Mouse (Mus musculus) intestine, embryonic 16.5 days (tissue): ENCODE data around the gene Pear1. TPM values are rescaled to one million over a fixed set of nuclear protein-coding genes. Genes with fewer than 3 reads are reported as not detected.

ENCODE experiments used
- ATAC-seq: fragments of 200-750 bp; cut with Nextera tagmentation; 2 replicates; pipeline ENCODE4 v1.8.0; 2017; ENCODE audit warnings: moderate TSS enrichment, moderate library complexity
- H3K27ac ChIP-seq: fragments of 300-500 bp; sonication (generic); 2 replicates; pipeline ENCODE4 v1.5.1; 2014; ENCODE audit warnings: mild to moderate bottlenecking, low read length
- H3K27me3 ChIP-seq: fragments of 300-500 bp; sonication (generic); replicated peaks from 2 replicates; pipeline ENCODE4 v1.6.1; 2014; ENCODE audit warnings: low read length, control low read depth, mixed read lengths; ENCODE audit not compliant: control insufficient read depth, insufficient read depth
- H3K36me3 ChIP-seq: fragments of 300-500 bp; sonication (generic); 2 replicates; pipeline ENCODE4 v1.6.1; 2014; ENCODE audit warnings: low read length, control low read depth; ENCODE audit not compliant: control insufficient read depth, insufficient read depth
- H3K4me1 ChIP-seq: fragments of 300-500 bp; sonication (generic); 2 replicates; pipeline ENCODE4 v1.6.1; 2014; ENCODE audit warnings: low read length, control low read depth, mixed read lengths; ENCODE audit not compliant: control insufficient read depth, insufficient read depth
- H3K4me2 ChIP-seq: fragments of 300-500 bp; sonication (generic); 2 replicates; pipeline ENCODE4 v1.6.1; 2014; ENCODE audit warnings: low read depth, low read length, control low read depth
- H3K4me3 ChIP-seq: fragments of 300-500 bp; sonication (generic); 2 replicates; pipeline ENCODE4 v1.5.1; 2014; ENCODE audit warnings: mild to moderate bottlenecking, low read length
- H3K9ac ChIP-seq: fragments of 300-500 bp; sonication (generic); 2 replicates; pipeline ENCODE4 v1.6.1; 2014; ENCODE audit warnings: low read depth, low read length
- H3K9me3 ChIP-seq: fragments of 300-500 bp; sonication (generic); 2 replicates; pipeline ENCODE4 v1.6.1; 2016; ENCODE audit warnings: low read length, control low read depth; ENCODE audit not compliant: control insufficient read depth
- WGBS: fragments of 180-500 bp; shearing (Covaris S2); extraction: QIAGEN DNeasy Blood & Tissue Kit; methylation state at CpG from one replicate; pipeline ENCODE4 v1.1.7; 2014; 5-methylcytosine and 5-hydroxymethylcytosine counted together
- polyA plus RNA-seq: library from polyadenylated mRNA; unstranded; fragments of >200 nt; fragmentation: Nextera tagmentation; extraction: Ambion mirVana; gene quantifications from 2 replicates; pipeline ENCODE4 v1.2.1, GENCODE M21; 2015

The Pear1 gene
- polyA plus RNA-seq, 1 experiment from 2014 or later = 22.2 TPM

DNA sequence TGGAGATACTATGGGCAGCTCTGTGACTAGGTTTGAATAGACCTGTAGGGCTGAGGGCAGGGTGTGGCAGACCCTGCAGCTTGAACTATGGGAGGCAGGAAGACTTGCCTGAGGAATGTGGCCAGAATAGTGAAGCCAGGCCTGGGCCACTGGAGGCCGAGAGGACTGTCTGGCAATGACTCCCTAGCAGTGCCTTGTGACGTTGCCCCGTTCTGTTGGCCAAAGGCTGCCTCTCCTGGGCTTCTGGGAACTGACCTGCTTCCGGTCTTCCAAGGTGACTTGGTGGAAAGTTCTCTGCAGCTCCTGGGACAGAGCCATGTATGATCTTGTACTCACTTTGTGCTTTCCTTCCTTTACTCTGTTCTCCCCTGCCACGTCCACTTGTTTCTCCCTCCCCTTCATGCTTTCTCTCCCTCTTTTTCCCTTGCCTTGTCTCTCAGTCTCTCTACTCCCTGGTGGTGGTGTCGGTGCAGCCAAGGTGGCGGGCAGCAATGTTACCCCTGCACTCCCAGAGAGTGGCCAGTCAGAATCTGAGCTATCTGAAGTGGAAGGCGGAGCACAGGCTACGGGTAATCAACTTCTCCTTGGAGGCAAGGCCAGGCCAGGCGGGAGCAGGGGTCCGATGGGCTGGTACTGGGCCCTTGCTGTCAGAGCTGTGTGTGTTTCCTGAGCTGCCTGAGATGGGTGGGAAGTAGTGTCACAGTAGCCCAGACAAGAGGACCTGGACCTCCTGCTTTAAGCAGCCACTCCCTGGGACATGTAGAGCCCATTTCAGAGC, 89.9 kb downstream of the Pear1 start:
- H3K27me3 ChIP-seq = no peaks in the 10 kb centered on the region
- WGBS = 80% methylated on average over 11 of the region's 11 CpGs
- no peak overlapping the region for H3K9ac ChIP-seq
- H3K4me2 ChIP-seq = no peak overlapping the region
- no peaks in the 10 kb centered on the region for H3K9me3 ChIP-seq
- peaks cover 15% of the 10 kb centered on the region for H3K36me3 ChIP-seq
- H3K4me3 ChIP-seq = no peak overlapping the region
- ATAC-seq = no peak
- no peaks in the 10 kb centered on the region for H3K4me1 ChIP-seq
- no peak overlapping the region for H3K27ac ChIP-seq

DNA sequence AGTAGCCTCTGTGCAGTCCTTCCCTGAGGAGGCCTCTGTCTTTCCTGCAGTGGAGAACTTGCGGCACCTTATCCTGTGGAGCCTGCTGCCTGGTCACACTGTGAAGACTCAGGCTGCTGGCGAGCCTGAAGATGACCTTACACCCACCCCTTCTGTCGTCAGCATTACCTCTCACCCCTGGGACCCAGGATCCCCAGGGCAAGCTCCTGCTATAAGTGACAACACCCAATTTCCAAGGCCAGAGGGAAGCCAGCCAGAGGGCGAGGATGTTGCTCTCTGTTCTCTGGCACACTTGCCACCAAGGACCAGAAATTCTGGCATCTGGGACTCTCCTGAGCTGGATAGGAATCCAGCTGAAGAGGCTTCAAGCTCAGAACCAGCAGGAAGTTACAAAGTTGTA, 91.0 kb downstream of the Pear1 start:
- WGBS = 79% methylated on average over 4 of the region's 4 CpGs
- Histone ChIP-seq H3K4me1 (no peaks in the 10 kb centered on the region), H3K9ac (no peak overlapping the region), H3K36me3 (peaks cover 15% of the 10 kb centered on the region), H3K4me2 (no peak overlapping the region), H3K4me3 (no peak overlapping the region), H3K27me3 (no peaks in the 10 kb centered on the region), H3K9me3 (no peaks in the 10 kb centered on the region), H3K27ac (no peak overlapping the region)
- no peak for ATAC-seq

DNA sequence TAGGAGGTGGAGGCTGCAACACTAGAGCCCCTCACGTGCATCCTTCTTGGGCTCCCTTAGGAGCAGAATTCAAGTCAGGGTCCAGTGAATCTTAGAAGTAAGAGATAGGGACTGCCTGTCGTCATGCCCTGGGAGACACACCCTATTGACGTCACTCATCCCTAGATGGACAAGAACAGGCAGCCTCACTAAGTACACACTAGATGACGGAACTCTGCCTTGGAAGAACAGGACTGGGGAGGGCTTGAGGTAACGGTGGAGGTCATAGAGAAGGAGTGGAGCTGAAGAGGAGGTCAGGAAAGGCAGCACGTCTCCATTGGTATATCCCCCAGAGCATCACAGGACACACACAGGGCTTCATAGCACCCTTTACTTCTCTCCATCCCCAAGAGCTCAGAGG, 95.4 kb downstream of the Pear1 start:
- H3K4me2 ChIP-seq = no peak overlapping the region
- no peak overlapping the region for H3K9ac ChIP-seq
- no peak overlapping the region for H3K4me3 ChIP-seq
- 90% methylated on average over 6 of the region's 6 CpGs for WGBS
- no peak overlapping the region for H3K27ac ChIP-seq
- no peaks in the 10 kb centered on the region for H3K4me1 ChIP-seq
- ATAC-seq = no peak
- no peaks in the 10 kb centered on the region for H3K9me3 ChIP-seq
- H3K27me3 ChIP-seq = no peaks in the 10 kb centered on the region
- H3K36me3 ChIP-seq = peaks cover 22% of the 10 kb centered on the region

DNA sequence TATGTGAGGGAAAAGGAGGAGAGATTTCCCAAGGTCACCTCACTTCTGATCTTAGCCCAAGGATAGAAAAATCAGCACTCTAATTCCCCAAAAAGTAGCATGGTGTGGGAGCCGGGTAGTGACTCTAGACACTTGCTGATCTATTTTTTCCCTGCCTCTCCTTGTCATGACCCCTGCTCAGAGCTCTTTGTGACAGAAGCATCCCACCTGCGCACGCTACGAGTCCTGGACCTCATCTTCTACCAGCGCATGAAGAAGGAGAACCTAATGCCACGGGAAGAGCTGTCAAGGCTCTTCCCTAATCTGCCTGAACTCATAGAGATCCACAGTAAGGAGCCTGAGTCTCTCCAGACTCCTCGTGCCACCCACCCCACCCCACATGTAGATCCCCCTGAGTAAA, 97.9 kb downstream of the Pear1 start:
- no peak overlapping the region for H3K9ac ChIP-seq
- 94% methylated on average over 7 of the region's 7 CpGs for WGBS
- H3K27ac ChIP-seq = no peak overlapping the region
- H3K4me3 ChIP-seq = no peak overlapping the region
- H3K4me2 ChIP-seq = no peak overlapping the region
- H3K9me3 ChIP-seq = no peaks in the 10 kb centered on the region
- no peaks in the 10 kb centered on the region for H3K27me3 ChIP-seq
- no peak for ATAC-seq
- no peaks in the 10 kb centered on the region for H3K4me1 ChIP-seq
- peaks cover 20% of the 10 kb centered on the region for H3K36me3 ChIP-seq

DNA sequence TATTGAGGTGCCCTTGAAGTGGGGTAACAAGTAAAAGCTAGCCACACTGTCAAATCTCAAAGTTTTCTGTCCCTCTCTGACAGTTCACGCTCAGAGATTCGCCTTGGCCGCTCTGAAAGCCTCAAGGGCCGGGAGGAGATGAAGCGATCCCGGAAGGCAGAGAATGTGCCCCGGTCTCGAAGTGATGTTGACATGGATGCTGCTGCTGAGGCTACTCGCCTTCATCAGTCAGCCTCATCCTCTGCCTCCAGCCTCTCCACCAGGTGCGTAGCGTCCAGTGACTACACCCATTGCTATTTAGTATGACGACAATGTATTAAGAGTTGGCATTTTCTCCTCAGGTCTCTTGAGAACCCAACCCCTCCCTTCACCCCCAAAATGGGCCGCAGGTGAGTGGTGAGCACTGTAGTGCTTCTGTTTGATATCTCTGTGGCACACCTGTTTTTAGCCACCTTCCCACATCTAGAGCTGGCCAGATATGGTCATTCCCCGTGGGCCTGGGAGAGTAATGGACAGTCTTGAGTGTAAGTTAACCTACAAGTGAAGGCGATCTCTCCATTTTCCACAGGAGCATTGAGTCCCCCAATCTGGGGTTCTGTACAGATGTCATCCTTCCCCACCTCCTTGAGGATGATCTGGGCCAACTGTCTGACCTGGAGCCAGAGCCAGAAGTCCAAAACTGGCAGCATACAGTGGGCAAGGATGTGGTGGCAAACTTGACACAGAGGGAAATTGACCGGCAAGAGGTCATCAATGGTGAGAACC, 98.5 kb downstream of the Pear1 start:
- H3K36me3 ChIP-seq = peaks cover 24% of the 10 kb centered on the region
- H3K4me2 ChIP-seq = no peak overlapping the region
- no peak overlapping the region for H3K4me3 ChIP-seq
- H3K9ac ChIP-seq = no peak overlapping the region
- no peaks in the 10 kb centered on the region for H3K4me1 ChIP-seq
- no peak for ATAC-seq
- no peaks in the 10 kb centered on the region for H3K27me3 ChIP-seq
- H3K27ac ChIP-seq = no peak overlapping the region
- WGBS = 96% methylated on average over 16 of the region's 16 CpGs
- no peaks in the 10 kb centered on the region for H3K9me3 ChIP-seq

DNA sequence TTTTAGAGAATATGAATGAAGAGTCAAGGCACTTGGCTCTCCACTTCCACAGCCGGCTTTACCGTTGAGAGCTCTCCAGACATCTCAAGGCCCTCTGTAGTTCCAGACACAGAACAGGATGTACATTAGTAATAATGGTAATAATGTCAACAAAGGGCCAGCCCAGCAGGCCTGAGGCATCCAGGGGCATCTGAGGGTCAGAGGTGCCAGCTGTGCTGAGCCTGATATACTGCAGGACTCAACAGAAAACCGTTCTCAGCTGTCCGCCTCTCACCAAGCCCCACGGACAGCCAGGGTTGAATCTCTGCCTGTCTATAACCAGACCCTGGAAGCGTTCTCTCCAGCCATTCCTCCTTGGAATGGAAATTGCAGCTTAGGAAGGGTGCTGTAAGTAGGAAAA, 99.5 kb downstream of the Pear1 start:
- H3K36me3 ChIP-seq = peaks cover 23% of the 10 kb centered on the region
- H3K27me3 ChIP-seq = no peaks in the 10 kb centered on the region
- 54% methylated on average over 6 of the region's 6 CpGs for WGBS
- H3K9ac ChIP-seq = no peak overlapping the region
- H3K4me3 ChIP-seq = no peak overlapping the region
- no peak for ATAC-seq
- no peaks in the 10 kb centered on the region for H3K4me1 ChIP-seq
- H3K27ac ChIP-seq = no peak overlapping the region
- no peaks in the 10 kb centered on the region for H3K9me3 ChIP-seq
- H3K4me2 ChIP-seq = no peak overlapping the region

DNA sequence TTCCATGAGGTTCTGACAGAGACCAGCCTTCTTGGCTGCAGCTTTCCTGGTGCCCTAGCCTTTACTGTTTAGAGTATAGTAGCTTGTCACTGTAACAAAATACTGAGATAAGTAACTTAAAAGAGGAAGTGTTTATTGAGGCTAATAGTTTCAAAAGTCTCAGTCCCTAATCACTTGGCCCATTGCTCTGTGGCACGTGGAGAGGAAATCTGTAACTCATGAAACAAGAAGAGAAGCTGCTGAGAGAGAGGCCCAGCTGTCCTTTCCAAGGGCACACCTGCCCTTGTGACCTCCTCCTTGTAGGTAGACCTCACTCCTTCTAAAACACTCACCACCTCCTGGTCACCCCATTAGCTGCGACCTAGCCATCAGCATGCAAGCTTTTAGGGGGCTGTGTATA, 105.6 kb downstream of the Pear1 start:
- ATAC-seq = no peak
- H3K4me2 ChIP-seq = no peak overlapping the region
- no peak overlapping the region for H3K4me3 ChIP-seq
- H3K9me3 ChIP-seq = no peaks in the 10 kb centered on the region
- no peaks in the 10 kb centered on the region for H3K27me3 ChIP-seq
- 72% methylated on average over 2 of the region's 2 CpGs for whole genome bisulfite sequencing
- no peaks in the 10 kb centered on the region for H3K4me1 ChIP-seq
- H3K9ac ChIP-seq = no peak overlapping the region
- H3K27ac ChIP-seq = no peak overlapping the region
- peaks cover 18% of the 10 kb centered on the region; the same call in 1 of the 2 replicates for H3K36me3 ChIP-seq

Other genes with a start within 250 kb of the Pear1 start
- 11.6 and 12.4 TPM in 2 replicates for gene Arhgef11, start 206.7 kb downstream of the Pear1 start, polyA plus RNA-seq
- 0.39 and 0.58 TPM in 2 replicates for gene Lrrc71, start 75.7 kb downstream of the Pear1 start, polyA plus RNA-seq
- 1.4 and 1.6 TPM in 2 replicates for gene Ntrk1, start 29.1 kb downstream of the Pear1 start, polyA plus RNA-seq
- 0.27 and 0.39 TPM in 2 replicates for gene Insrr, start 27.4 kb downstream of the Pear1 start, polyA plus RNA-seq
- gene Sh2d2a, start 22.4 kb upstream of the Pear1 start, polyA plus RNA-seq = 0.36 and 0.37 TPM in 2 replicates
- 9.8 and 10.7 TPM in 2 replicates for gene Prcc, start 61.3 kb upstream of the Pear1 start, polyA plus RNA-seq
- gene Hdgf, start 82.0 kb upstream of the Pear1 start, polyA plus RNA-seq = 75.5 and 76.0 TPM in 2 replicates
- 78.7 and 80.6 TPM in 2 replicates for gene Mrpl24, start 95.2 kb upstream of the Pear1 start, polyA plus RNA-seq
- gene Isg20l2, start 106.0 kb upstream of the Pear1 start, polyA plus RNA-seq = 37.2 and 39.8 TPM in 2 replicates
- gene Rrnad1, start 106.4 kb upstream of the Pear1 start, polyA plus RNA-seq = 14.2 and 14.3 TPM in 2 replicates
- 3.8 TPM in 2 replicates for gene Crabp2, start 124.4 kb upstream of the Pear1 start, polyA plus RNA-seq
- 9.4 and 10.3 TPM in 2 replicates for gene Nes, start 146.8 kb upstream of the Pear1 start, polyA plus RNA-seq
- gene Bcan, start 175.9 kb upstream of the Pear1 start, polyA plus RNA-seq = 0.18 and 0.67 TPM in 2 replicates
- not detected in 2 replicates for gene Hapln2, start 203.3 kb upstream of the Pear1 start, polyA plus RNA-seq
- gene Gpatch4, start 218.8 kb upstream of the Pear1 start, polyA plus RNA-seq = 30.4 and 38.3 TPM in 2 replicates
- 170 and 178 TPM in 2 replicates for gene Naxe, start 234.2 kb upstream of the Pear1 start, polyA plus RNA-seq